Comparison of ENCODE assay signal across 17 mouse cellular contexts in genomic region chr9:95614861-95615615, GRCm38 (mm10). TPM values are rescaled to one million over a fixed set of nuclear protein-coding genes. Genes with fewer than 3 reads are reported as not detected.
A peak's percentile ranks its signal among the peaks of the same experiment; 100 is the strongest.
DNase-seq lines count a peak whose midpoint lies in the region; ATAC-seq and TF ChIP-seq lines count a peak whose summit lies in the region.
"Had no signal": no experiment of that assay in that cellular context is flagged by ENCODE, and none has a peak within 500 bp of the region (broad histone marks: within the 10 kb centered on the region; RNA-seq: fewer than 3 reads in every experiment).

No protein-coding gene starts in this region.

- no peak for TF ChIP-seq CTCF in heart, adult 2 months (IDR thresholded peaks at IDR 0.05)
- no peak for TF ChIP-seq CTCF in lung, postnatal 0 days (IDR thresholded peaks at IDR 0.05)

- H3K36me3 ChIP-seq in heart, adult 2 months (ENCODE audit: control insufficient read depth, insufficient read depth, low read length): no peaks in the 10 kb centered on the region
- H3K36me3 ChIP-seq in heart, embryonic 10.5 days: no peaks in the 10 kb centered on the region
- H3K36me3 ChIP-seq in lung, postnatal 0 days (ENCODE audit: insufficient read depth, low read length): no peaks in the 10 kb centered on the region
- H3K36me3 ChIP-seq in liver, embryonic 12.5 days: no peaks in the 10 kb centered on the region
- H3K36me3 ChIP-seq: midbrain, embryonic 13.5 days; neural tube, embryonic 12.5 days had no signal

- H3K27ac ChIP-seq in heart, adult 2 months: peak overlapping the region; percentile 55
- no peak overlapping the region for H3K27ac ChIP-seq in heart, embryonic 10.5 days
- no peak overlapping the region for H3K27ac ChIP-seq in lung, postnatal 0 days (ENCODE audit: low read length)
- H3K27ac ChIP-seq in liver, embryonic 12.5 days: no peak overlapping the region
- H3K27ac ChIP-seq: hindbrain, embryonic 14.5 days; midbrain, embryonic 13.5 days; neural tube, embryonic 12.5 days had no signal

- no peaks in the 10 kb centered on the region for H3K4me1 ChIP-seq in heart, adult 2 months (ENCODE audit: control insufficient read depth, insufficient read depth, low read length)
- H3K4me1 ChIP-seq in heart, embryonic 10.5 days: no peaks in the 10 kb centered on the region
- H3K4me1 ChIP-seq in lung, postnatal 0 days (ENCODE audit: insufficient read depth, low read depth, low read length): no peaks in the 10 kb centered on the region
- H3K4me1 ChIP-seq in liver, embryonic 12.5 days: no peaks in the 10 kb centered on the region
- H3K4me1 ChIP-seq: neural tube, embryonic 12.5 days had no signal

- no peaks in the 10 kb centered on the region for H3K79me2 ChIP-seq in heart, adult 2 months (replicated peaks; ENCODE audit: control insufficient read depth, insufficient read depth, low read length)

- no peak for TF ChIP-seq EP300 in heart, adult 2 months (IDR thresholded peaks at IDR 0.05; ENCODE audit: insufficient read depth, low read depth, low read length)
- no peak for TF ChIP-seq EP300 in lung, postnatal 0 days (IDR thresholded peaks at IDR 0.05)

- H3K27me3 ChIP-seq in heart, adult 2 months (ENCODE audit: control insufficient read depth, insufficient read depth, low read length): no peaks in the 10 kb centered on the region
- no peaks in the 10 kb centered on the region for H3K27me3 ChIP-seq in heart, embryonic 10.5 days (ENCODE audit: insufficient read depth, poor library complexity, severe bottlenecking)
- no peaks in the 10 kb centered on the region for H3K27me3 ChIP-seq in lung, postnatal 0 days (replicated peaks; ENCODE audit: insufficient read depth, low read length)
- H3K27me3 ChIP-seq in liver, embryonic 12.5 days (replicated peaks): no peaks in the 10 kb centered on the region
- H3K27me3 ChIP-seq: midbrain, embryonic 13.5 days; neural tube, embryonic 12.5 days; Patski had no signal

- no peak overlapping the region for H3K4me2 ChIP-seq in lung, postnatal 0 days (replicated peaks; ENCODE audit: low read depth, low read length)
- H3K4me2 ChIP-seq in liver, embryonic 12.5 days: no peak overlapping the region
- H3K4me2 ChIP-seq: hindbrain, embryonic 14.5 days; lung, embryonic 14.5 days; neural tube, embryonic 12.5 days had no signal

- H3K9ac ChIP-seq in heart, adult 2 months (ENCODE audit: low read depth, low read length): no peak overlapping the region
- no peak overlapping the region for H3K9ac ChIP-seq in lung, postnatal 0 days (replicated peaks; ENCODE audit: low read depth)
- no peak overlapping the region for H3K9ac ChIP-seq in liver, embryonic 12.5 days
- H3K9ac ChIP-seq: hindbrain, embryonic 14.5 days; lung, embryonic 14.5 days; midbrain, embryonic 13.5 days; neural tube, embryonic 12.5 days had no signal

- no peak for ATAC-seq in lung, postnatal 0 days
- ATAC-seq in liver, embryonic 12.5 days: no peak
- ATAC-seq: midbrain, embryonic 13.5 days; Patski had no signal

- intact Hi-C loops in heart, adult 2 months (cut with DNase I): no loop called here
- intact Hi-C loops in heart, postnatal 36 days (cut with DNase I): no loop called here

- no peaks in the 10 kb centered on the region for H3K9me3 ChIP-seq in heart, embryonic 10.5 days
- H3K9me3 ChIP-seq in lung, postnatal 0 days (ENCODE audit: low read length): no peaks in the 10 kb centered on the region
- H3K9me3 ChIP-seq in liver, embryonic 12.5 days (replicated peaks): no peaks in the 10 kb centered on the region
- H3K9me3 ChIP-seq: midbrain, embryonic 13.5 days; neural tube, embryonic 12.5 days had no signal

- no peak for TF ChIP-seq POLR2A in heart, adult 2 months (IDR thresholded peaks at IDR 0.05; ENCODE audit: insufficient read depth, low read depth, low read length)

- WGBS in heart, adult 2 months: 62% methylated on average over 14 of the region's 14 CpGs
- 67% methylated on average over 14 of the region's 14 CpGs for WGBS in heart, embryonic 10.5 days
- WGBS in lung, postnatal 0 days: 72% methylated on average over 14 of the region's 14 CpGs
- WGBS in liver, embryonic 12.5 days (ENCODE audit: insufficient replicate concordance): 65% methylated on average over 14 of the region's 14 CpGs

- peak; percentile 43 to 52 for DNase-seq in heart, adult 2 months
- no peak for DNase-seq in heart, embryonic 10.5 days (ENCODE audit: low spot score)
- peak; percentile 83 for DNase-seq in adipocyte (ENCODE audit: low spot score)
- peak; percentile 32 to 35 for DNase-seq in heart, postnatal 36 days
- peak; percentile 20 for DNase-seq in lung, postnatal 0 days (ENCODE audit: low spot score)
- DNase-seq in right cerebral cortex, adult 18-20 months: no peak
- no peak for DNase-seq in right cerebral cortex, postnatal 25 days
- DNase-seq: cerebellum, adult 11-12 months; left cerebral cortex, postnatal 4 days; lung, embryonic 14.5 days; retina, postnatal 1 day; thymus, postnatal 14 days had no signal

- no peak overlapping the region for H3K4me3 ChIP-seq in heart, adult 2 months
- no peak overlapping the region for H3K4me3 ChIP-seq in heart, embryonic 10.5 days
- no peak overlapping the region for H3K4me3 ChIP-seq in lung, postnatal 0 days (ENCODE audit: low read depth, low read length)
- no peak overlapping the region for H3K4me3 ChIP-seq in liver, embryonic 12.5 days
- H3K4me3 ChIP-seq: midbrain, embryonic 13.5 days; neural tube, embryonic 12.5 days had no signal

RNA-seq across cellular contexts. Expression of gene Pcolce2, which starts 22.4 kb away (rescaled TPM):
- total RNA-seq in heart, adult 2 months (2021): 10 to 100 TPM; 27.8 to 28.7 TPM
- polyA plus RNA-seq in heart, adult 2 months (2012; rRNA removed): 3.0 and 3.9 TPM in 2 replicates
- polyA plus RNA-seq in heart, embryonic 10.5 days (2016; fragmentation: Nextera tagmentation; extraction: Ambion mirVana): 1.2 and 6.2 TPM in 2 replicates
- 10 to 100 TPM; 30.9 to 38.1 TPM for total RNA-seq in heart, postnatal 36 days (2021)
- 45.7 and 52.1 TPM in 2 replicates for polyA plus RNA-seq in lung, postnatal 0 days (2015; fragmentation: Nextera tagmentation; extraction: Ambion mirVana)
- 10.1 and 12.1 TPM in 2 replicates for polyA plus RNA-seq in liver, embryonic 12.5 days (2016; fragmentation: Nextera tagmentation; extraction: Ambion mirVana)

RNA-seq across cellular contexts. Expression of gene Paqr9, which starts 55.6 kb away (rescaled TPM):
- total RNA-seq in heart, adult 2 months (2021): 10 to 100 TPM; 38.5 to 42.5 TPM
- polyA plus RNA-seq in heart, adult 2 months (2012; rRNA removed): 21.3 and 26.7 TPM in 2 replicates
- polyA plus RNA-seq in heart, embryonic 10.5 days (2016; fragmentation: Nextera tagmentation; extraction: Ambion mirVana): 0.60 and 3.3 TPM in 2 replicates
- total RNA-seq in heart, postnatal 36 days (2021): 10 to 100 TPM; 47.4 to 47.5 TPM
- polyA plus RNA-seq in lung, postnatal 0 days (2015; fragmentation: Nextera tagmentation; extraction: Ambion mirVana): 0.11 and 0.16 TPM in 2 replicates
- 14.2 and 14.3 TPM in 2 replicates for polyA plus RNA-seq in liver, embryonic 12.5 days (2016; fragmentation: Nextera tagmentation; extraction: Ambion mirVana)
- polyA plus RNA-seq: lung, embryonic 14.5 days had no signal

Comparison
In these comparisons a context has a peak if more than half of its experiments do, and no peak if none do; other contexts are left out.
1. DNase-seq: peak in heart, adult 2 months (2 of 2), adipocyte (single experiment), heart, postnatal 36 days (2 of 2) and lung, postnatal 0 days (single experiment); none in heart, embryonic 10.5 days (single experiment), right cerebral cortex, adult 18-20 months (single experiment) and right cerebral cortex, postnatal 25 days (single experiment).